In genomic region chr12:5185603-5186002, GRCm38 (mm10) we compare ENCODE assay signal across 19 mouse cellular contexts.
"Had no signal": no experiment of that assay in that cellular context is flagged by ENCODE, and none has a peak within 500 bp of the region (broad histone marks: within the 10 kb centered on the region; RNA-seq: fewer than 3 reads in every experiment).

No protein-coding gene starts in this region.

- DNase-seq: kidney, postnatal 25 days; layer of hippocampus, adult 9-11 months; liver, embryonic 13.5 days; lung, adult 2 months; right cerebral cortex, adult 18-20 months; right cerebral cortex, postnatal 14 days; right cerebral cortex, postnatal 4 days; thymus, adult 2 months; thymus, postnatal 14 days; thymus, postnatal 4 days had no signal

- H3K9me3 ChIP-seq: liver, embryonic 13.5 days; midbrain, embryonic 12.5 days; midbrain, embryonic 15.5 days; neural tube, embryonic 12.5 days; neural tube, embryonic 15.5 days had no signal

- H3K27ac ChIP-seq: kidney, postnatal 0 days; left cerebral cortex, adult 2 months; liver, embryonic 13.5 days; macrophage; midbrain, embryonic 12.5 days; midbrain, embryonic 15.5 days; neural tube, embryonic 12.5 days; neural tube, embryonic 15.5 days; stomach, postnatal 0 days had no signal

- H3K36me3 ChIP-seq: liver, embryonic 13.5 days; midbrain, embryonic 12.5 days; midbrain, embryonic 15.5 days; neural tube, embryonic 12.5 days; neural tube, embryonic 15.5 days had no signal

- H3K4me3 ChIP-seq: layer of hippocampus, adult 2 months; left cerebral cortex, adult 2 months; liver, embryonic 13.5 days; midbrain, embryonic 12.5 days; midbrain, embryonic 15.5 days; neural tube, embryonic 12.5 days; neural tube, embryonic 15.5 days had no signal

- H3K4me2 ChIP-seq: liver, embryonic 13.5 days; midbrain, embryonic 12.5 days; midbrain, embryonic 15.5 days; neural tube, embryonic 12.5 days; neural tube, embryonic 15.5 days had no signal

- H3K9ac ChIP-seq: liver, embryonic 13.5 days; midbrain, embryonic 12.5 days; midbrain, embryonic 15.5 days; neural tube, embryonic 12.5 days; neural tube, embryonic 15.5 days had no signal

- H3K27me3 ChIP-seq: liver, embryonic 13.5 days; midbrain, embryonic 15.5 days; neural tube, embryonic 12.5 days; neural tube, embryonic 15.5 days had no signal
